Mouse (Mus musculus) neural tube, embryonic 12.5 days (tissue): ENCODE data around the gene Phlda1. TPM values are rescaled to one million over a fixed set of nuclear protein-coding genes. Genes with fewer than 3 reads are reported as not detected.

Source experiments
- ATAC-seq: fragments of 200-750 bp; cut with Nextera tagmentation; 2 replicates; pipeline ENCODE4 v1.8.0; 2017; ENCODE audit warnings: low read depth, mild to moderate bottlenecking, moderate TSS enrichment, moderate library complexity; ENCODE audit not compliant: low FRiP score
- H3K27ac ChIP-seq: fragments of 300-500 bp; sonication (generic); 2 replicates; pipeline ENCODE4 v1.5.1; 2016
- H3K27me3 ChIP-seq: fragments of 300-500 bp; sonication (generic); replicated peaks from 2 replicates; pipeline ENCODE4 v1.6.1; 2016; ENCODE audit warnings: mild to moderate bottlenecking
- H3K36me3 ChIP-seq: fragments of 300-500 bp; sonication (generic); 2 replicates; pipeline ENCODE4 v1.6.1; 2016; ENCODE audit warnings: mild to moderate bottlenecking
- H3K4me1 ChIP-seq: fragments of 300-500 bp; sonication (generic); 2 replicates; pipeline ENCODE4 v1.6.1; 2016
- H3K4me2 ChIP-seq: fragments of 300-500 bp; sonication (generic); replicated peaks from 2 replicates; pipeline ENCODE4 v1.6.1; 2016; ENCODE audit warnings: mild to moderate bottlenecking
- H3K4me3 ChIP-seq: fragments of 300-500 bp; sonication (generic); 2 replicates; pipeline ENCODE4 v1.5.1; 2016
- H3K9ac ChIP-seq: fragments of 300-500 bp; sonication (generic); 2 replicates; pipeline ENCODE4 v1.6.1; 2016; ENCODE audit warnings: mild to moderate bottlenecking
- H3K9me3 ChIP-seq: fragments of 300-500 bp; sonication (generic); 2 replicates; pipeline ENCODE4 v1.6.1; 2016; ENCODE audit warnings: mild to moderate bottlenecking
- WGBS: fragments of 180-500 bp; shearing (Covaris S2); methylation state at CpG from one replicate; pipeline ENCODE4 v1.1.7; 2016; 5-methylcytosine and 5-hydroxymethylcytosine counted together
- polyA plus RNA-seq: library from polyadenylated mRNA; unstranded; fragments of >200 nt; fragmentation: Nextera tagmentation; extraction: Ambion mirVana; gene quantifications from 2 replicates; pipeline ENCODE4 v1.2.1, GENCODE M21; 2016

Phlda1 gene
- polyA plus RNA-seq, 1 experiment from 2014 or later, result 59.2 TPM

DNA sequence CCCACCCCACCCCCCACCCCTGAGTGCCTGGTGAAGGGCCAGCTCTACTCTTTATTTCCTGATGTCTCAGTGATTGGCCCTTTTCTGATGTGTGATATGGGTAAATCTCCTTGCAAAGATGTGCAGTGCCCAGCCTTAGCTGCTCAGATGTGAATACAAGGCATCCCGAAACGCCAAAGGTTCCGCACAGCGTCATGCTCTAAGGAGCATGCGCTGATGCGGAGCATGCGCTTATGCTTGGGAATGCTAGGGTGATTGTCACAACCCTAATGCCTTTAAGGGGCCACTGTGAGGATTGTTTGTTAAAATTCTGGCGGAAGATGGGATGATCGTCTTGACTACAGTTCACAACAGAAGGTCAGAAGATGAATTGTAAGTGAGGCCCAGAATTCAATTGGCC, 34.6 kb downstream of the Phlda1 start:
- ATAC-seq, result no peak
- Histone ChIP-seq H3K4me3 (no peak overlapping the region), H3K4me2 (no peak overlapping the region), H3K9me3 (no peaks in the 10 kb centered on the region), H3K27me3 (no peaks in the 10 kb centered on the region), H3K36me3 (no peaks in the 10 kb centered on the region), H3K4me1 (peaks cover 12% of the 10 kb centered on the region; the same call in 1 of the 2 replicates), H3K27ac (no peak overlapping the region), H3K9ac (no peak overlapping the region)
- 84% methylated on average over 9 of the region's 9 CpGs for WGBS

DNA sequence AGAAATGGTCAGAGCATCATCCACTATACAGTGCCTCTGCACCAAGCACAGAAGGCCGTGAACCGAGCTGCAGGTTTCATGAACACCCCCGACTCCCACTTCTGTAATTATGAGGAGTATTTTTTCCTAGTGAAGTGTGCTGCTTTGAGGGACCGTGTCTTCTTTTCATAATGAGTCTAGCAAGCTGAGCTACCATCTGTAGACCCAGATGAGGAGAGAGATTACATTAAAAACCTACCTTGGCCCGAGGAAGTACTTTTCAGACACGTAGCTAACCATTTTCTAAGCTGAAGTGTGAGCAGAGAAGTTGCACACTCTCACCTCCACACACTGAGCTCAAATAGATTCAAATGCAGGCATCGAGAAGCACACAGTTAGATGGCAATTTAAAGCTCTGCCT, 37.0 kb downstream of the Phlda1 start:
- Histone ChIP-seq H3K27ac (no peak overlapping the region), H3K4me2 (no peak overlapping the region), H3K36me3 (no peaks in the 10 kb centered on the region), H3K27me3 (no peaks in the 10 kb centered on the region), H3K9ac (no peak overlapping the region), H3K4me1 (peaks cover 12% of the 10 kb centered on the region; the same call in 1 of the 2 replicates), H3K4me3 (no peak overlapping the region), H3K9me3 (no peaks in the 10 kb centered on the region)
- ATAC-seq, result no peak
- WGBS, result 88% methylated on average over 7 of the region's 7 CpGs

DNA sequence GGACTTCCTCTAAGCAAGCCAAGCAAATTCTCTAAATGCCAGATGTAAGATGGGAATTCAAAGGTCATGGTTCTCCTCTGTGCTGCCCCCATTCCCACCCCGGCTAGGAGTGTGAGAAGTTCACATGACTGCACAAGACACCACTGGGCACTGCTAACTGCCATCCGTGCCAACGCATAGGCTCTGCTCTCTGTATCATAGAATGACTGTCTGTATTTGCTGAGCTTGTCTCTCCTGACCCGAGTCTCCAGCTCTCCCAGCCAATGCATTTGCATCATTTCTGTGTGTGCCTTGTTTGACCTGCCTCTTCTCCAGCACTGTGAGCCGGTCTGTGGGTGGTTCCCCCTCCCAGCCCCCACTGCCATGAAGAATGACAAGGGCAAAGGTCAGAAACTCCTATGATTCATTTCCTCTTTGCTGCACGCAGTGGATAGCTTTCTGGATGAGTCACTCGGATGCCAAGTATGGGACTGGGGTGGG, 37.7 kb downstream of the Phlda1 start:
- H3K27me3 ChIP-seq, result no peaks in the 10 kb centered on the region
- ATAC-seq, result no peak
- WGBS, result 48% methylated on average over 7 of the region's 7 CpGs
- no peak overlapping the region for H3K4me2 ChIP-seq
- no peak overlapping the region for H3K9ac ChIP-seq
- no peaks in the 10 kb centered on the region for H3K9me3 ChIP-seq
- H3K27ac ChIP-seq, result no peak overlapping the region
- H3K4me1 ChIP-seq, result peaks cover 12% of the 10 kb centered on the region; the same call in 1 of the 2 replicates
- H3K36me3 ChIP-seq, result no peaks in the 10 kb centered on the region
- no peak overlapping the region for H3K4me3 ChIP-seq

DNA sequence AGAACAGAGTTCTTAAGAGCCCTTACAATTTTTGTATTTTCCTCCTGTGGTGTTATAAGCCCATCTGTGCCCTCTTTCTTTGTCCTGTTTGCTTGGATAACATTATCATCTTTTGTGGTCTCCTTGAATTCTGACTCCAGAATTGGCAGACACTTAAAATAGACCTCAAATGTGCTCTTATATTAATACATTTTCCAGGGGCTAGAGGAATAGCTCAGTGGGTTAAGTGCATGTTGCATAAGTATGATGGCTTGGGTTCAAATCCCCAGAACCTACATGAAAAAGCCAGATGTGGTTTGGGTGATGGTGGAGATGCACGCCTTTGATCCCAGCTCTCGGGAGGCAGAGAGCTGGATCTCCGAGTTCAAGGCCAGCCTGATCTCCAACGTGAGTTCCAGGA, 38.2 kb downstream of the Phlda1 start:
- H3K36me3 ChIP-seq, result no peaks in the 10 kb centered on the region
- 77% methylated on average over 4 of the region's 4 CpGs for WGBS
- no peak for ATAC-seq
- H3K9ac ChIP-seq, result no peak overlapping the region
- no peaks in the 10 kb centered on the region for H3K9me3 ChIP-seq
- H3K27ac ChIP-seq, result no peak overlapping the region
- no peaks in the 10 kb centered on the region for H3K27me3 ChIP-seq
- H3K4me1 ChIP-seq, result peaks cover 12% of the 10 kb centered on the region; the same call in 1 of the 2 replicates
- H3K4me2 ChIP-seq, result no peak overlapping the region
- H3K4me3 ChIP-seq, result no peak overlapping the region

DNA sequence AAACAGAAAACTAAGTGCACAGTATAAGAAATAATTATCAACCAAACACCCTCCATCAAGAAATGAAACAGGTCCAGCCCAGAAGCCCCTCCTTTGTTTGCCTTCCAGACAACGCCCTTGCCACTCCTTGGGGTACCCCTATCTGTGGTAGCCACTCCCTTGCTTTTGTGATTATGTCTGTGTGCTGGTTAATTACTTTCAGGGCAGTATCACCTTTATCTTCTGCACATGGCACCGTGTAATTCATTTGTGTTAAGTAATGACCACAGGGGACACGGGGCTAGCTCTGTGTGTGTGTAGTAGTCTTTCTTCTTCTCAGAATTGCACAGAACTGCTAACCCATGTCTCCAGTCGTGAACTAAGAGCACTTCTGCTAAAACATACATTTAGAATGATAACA, 39.6 kb downstream of the Phlda1 start:
- no peak for ATAC-seq
- H3K36me3 ChIP-seq, result no peaks in the 10 kb centered on the region
- no peak overlapping the region for H3K27ac ChIP-seq
- no peak overlapping the region for H3K9ac ChIP-seq
- no peaks in the 10 kb centered on the region for H3K27me3 ChIP-seq
- H3K4me1 ChIP-seq, result 0 out of 2 replicates have a peak, but pooled peaks cover 5% of the 10 kb centered on the region
- H3K4me2 ChIP-seq, result no peak overlapping the region
- H3K4me3 ChIP-seq, result no peak overlapping the region
- H3K9me3 ChIP-seq, result no peaks in the 10 kb centered on the region
- 75% methylated on average over 4 of the region's 4 CpGs for WGBS

DNA sequence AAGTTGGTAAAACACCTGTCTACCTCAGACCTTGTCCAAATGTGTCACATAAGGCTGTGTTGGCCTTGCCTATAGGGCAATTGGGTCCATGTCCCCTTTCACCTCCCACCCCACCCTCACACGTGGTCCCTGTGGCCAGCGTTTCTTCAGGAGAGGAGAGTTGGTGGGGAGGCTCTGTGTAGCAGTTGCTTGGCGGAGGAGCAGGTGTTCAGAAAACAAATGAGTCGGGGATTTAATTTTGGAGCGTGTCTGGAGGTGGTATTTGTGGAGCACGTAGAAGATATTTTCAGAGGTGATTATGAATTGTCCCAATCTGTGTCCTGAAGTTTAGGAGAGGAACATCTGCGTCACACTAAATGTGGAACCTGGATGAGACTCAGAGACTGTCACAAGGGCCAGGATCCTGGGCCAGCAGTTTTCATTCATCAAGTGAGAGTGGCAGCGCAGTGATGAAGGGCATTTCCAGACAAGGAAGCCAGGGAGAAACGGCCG, 41.8 kb downstream of the Phlda1 start:
- Histone ChIP-seq H3K4me3 (no peak overlapping the region), H3K4me1 (0 out of 2 replicates have a peak, but pooled peaks cover 5% of the 10 kb centered on the region), H3K9me3 (no peaks in the 10 kb centered on the region), H3K27me3 (no peaks in the 10 kb centered on the region), H3K27ac (no peak overlapping the region), H3K9ac (no peak overlapping the region), H3K36me3 (no peaks in the 10 kb centered on the region), H3K4me2 (no peak overlapping the region)
- ATAC-seq, result no peak
- 83% methylated on average over 10 of the region's 10 CpGs for WGBS

DNA sequence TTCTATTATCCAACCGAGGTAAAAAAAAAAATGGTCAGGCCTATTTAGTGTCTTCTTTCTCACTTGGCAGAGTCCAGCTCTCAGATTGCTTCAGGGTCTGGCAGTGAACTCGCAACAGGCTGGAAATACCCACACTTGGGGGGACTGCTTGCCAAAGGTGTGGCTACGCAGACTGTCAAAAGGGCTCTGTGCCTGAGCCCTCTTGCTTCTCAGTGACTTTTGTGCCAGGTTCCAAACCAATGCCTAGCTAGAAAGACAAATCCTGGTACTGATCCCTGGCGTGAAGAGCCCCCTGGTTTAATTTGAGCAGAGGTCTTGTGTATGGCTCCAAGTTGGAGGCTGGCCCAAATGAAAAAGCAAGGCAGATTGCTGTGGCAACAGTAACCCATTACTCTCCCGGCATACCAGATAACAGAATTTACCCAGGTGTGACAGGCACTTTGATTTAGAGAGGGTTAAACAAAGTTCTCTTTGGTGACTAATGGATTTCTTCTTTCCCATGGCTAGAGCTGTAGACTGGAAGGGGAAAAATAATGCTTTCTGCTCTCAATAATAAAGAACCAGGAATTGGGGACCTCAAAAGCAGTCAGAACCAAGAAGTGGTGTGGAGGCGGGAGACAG, 44.1 kb downstream of the Phlda1 start:
- H3K36me3 ChIP-seq, result no peaks in the 10 kb centered on the region
- 77% methylated on average over 6 of the region's 6 CpGs for WGBS
- ATAC-seq, result no peak

DNA sequence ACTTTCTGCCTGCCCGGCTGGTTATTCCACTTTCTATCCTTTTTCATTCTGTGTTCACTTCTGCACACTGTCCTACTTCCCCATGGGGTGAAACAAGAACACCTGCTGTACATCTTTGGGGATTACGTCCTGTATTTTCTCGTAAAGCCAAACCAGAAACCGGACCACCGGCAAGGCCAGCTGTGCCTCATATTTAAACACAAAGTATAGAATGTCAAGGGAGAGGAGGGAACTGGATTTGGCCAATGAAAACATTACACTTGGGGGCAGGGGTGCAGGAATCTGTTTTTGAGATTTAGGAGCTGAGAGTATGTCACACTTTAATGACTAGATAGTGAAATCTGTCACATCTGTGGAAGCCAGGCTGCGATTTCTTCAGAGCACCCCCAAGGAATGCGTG, 47.6 kb downstream of the Phlda1 start:
- Histone ChIP-seq H3K4me2 (no peak overlapping the region), H3K27ac (no peak overlapping the region), H3K36me3 (no peaks in the 10 kb centered on the region), H3K9me3 (no peaks in the 10 kb centered on the region), H3K4me3 (no peak overlapping the region), H3K4me1 (0 out of 2 replicates have a peak, but pooled peaks cover 3% of the 10 kb centered on the region), H3K27me3 (no peaks in the 10 kb centered on the region), H3K9ac (no peak overlapping the region)
- 76% methylated on average over 7 of the region's 7 CpGs for WGBS
- ATAC-seq, result no peak

More for the DNA sequence above, 44.1 kb downstream of the Phlda1 start:
- H3K27ac ChIP-seq, result no peak overlapping the region
- no peaks in the 10 kb centered on the region for H3K9me3 ChIP-seq
- H3K4me3 ChIP-seq, result no peak overlapping the region
- H3K27me3 ChIP-seq, result no peaks in the 10 kb centered on the region
- H3K9ac ChIP-seq, result no peak overlapping the region
- no peak overlapping the region for H3K4me2 ChIP-seq
- H3K4me1 ChIP-seq, result no peaks in the 10 kb centered on the region

DNA sequence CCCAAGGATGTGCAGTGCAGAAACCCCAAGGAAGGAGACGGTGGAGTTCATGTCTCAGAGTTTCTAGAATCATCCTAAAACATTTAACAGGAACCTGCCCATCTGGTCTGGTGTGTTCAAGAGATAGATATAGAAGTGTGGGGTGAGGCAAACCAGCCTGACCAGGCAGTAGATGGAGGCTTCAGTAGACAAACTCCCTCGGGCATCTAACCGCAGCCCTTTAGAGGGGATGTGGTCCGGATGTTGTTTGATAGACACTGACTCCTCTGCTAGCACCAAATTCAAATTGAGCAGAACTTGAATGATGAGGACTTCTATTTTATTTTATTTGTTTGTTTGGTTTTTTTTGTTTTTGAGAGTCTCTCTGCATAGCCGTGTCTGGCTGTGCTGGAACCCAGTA, 48.6 kb downstream of the Phlda1 start:
- H3K4me2 ChIP-seq, result no peak overlapping the region
- no peak overlapping the region for H3K9ac ChIP-seq
- WGBS, result 92% methylated on average over 5 of the region's 5 CpGs
- H3K27ac ChIP-seq, result no peak overlapping the region
- H3K27me3 ChIP-seq, result no peaks in the 10 kb centered on the region
- no peaks in the 10 kb centered on the region for H3K9me3 ChIP-seq
- H3K4me1 ChIP-seq, result 0 out of 2 replicates have a peak, but pooled peaks cover 9% of the 10 kb centered on the region
- ATAC-seq, result no peak
- H3K36me3 ChIP-seq, result no peaks in the 10 kb centered on the region
- no peak overlapping the region for H3K4me3 ChIP-seq

DNA sequence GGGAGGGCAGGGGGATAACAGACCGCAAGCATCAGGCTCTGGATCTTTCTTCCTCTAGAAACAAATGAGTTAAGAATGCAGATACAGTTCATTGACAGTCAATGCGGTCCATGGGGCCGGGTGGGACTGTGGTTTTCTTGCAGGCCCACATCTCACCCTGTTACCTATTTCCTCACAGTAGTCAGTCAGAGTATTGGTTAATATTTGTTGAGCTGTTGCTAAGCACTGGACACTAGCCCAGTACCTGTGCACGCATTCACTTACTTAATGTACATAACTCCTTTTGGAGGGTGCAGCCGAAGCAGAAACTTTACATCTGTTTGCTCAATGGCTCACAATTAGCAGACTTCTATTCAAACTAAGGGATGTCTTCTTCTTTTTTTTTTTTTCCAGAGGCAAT, 52.1 kb downstream of the Phlda1 start:
- 0 out of 2 replicates have a peak, but pooled peaks cover 9% of the 10 kb centered on the region for H3K4me1 ChIP-seq
- H3K4me2 ChIP-seq, result no peak overlapping the region
- ATAC-seq, result no peak
- H3K36me3 ChIP-seq, result no peaks in the 10 kb centered on the region
- no peak overlapping the region for H3K27ac ChIP-seq
- no peaks in the 10 kb centered on the region for H3K27me3 ChIP-seq
- no peak overlapping the region for H3K9ac ChIP-seq
- no peak overlapping the region for H3K4me3 ChIP-seq
- WGBS, result 78% methylated on average over 5 of the region's 5 CpGs
- H3K9me3 ChIP-seq, result no peaks in the 10 kb centered on the region

Other genes starting within 250 kb of the Phlda1 start
- 5.1 and 5.9 TPM in 2 replicates for gene Bbs10, start 207.6 kb upstream of the Phlda1 start, polyA plus RNA-seq
- 247 and 251 TPM in 2 replicates for gene Nap1l1, start 33.1 kb upstream of the Phlda1 start, polyA plus RNA-seq